Mouse (Mus musculus): ENCODE results near the gene Gpbar1. TPM values are rescaled to one million over a fixed set of nuclear protein-coding genes. Genes with fewer than 3 reads are reported as not detected.
A peak's percentile ranks its signal among the peaks of the same experiment; 100 is the strongest.

The Gpbar1 gene
- total RNA-seq, 2 experiments from 2014 or later, result not detected

DNA sequence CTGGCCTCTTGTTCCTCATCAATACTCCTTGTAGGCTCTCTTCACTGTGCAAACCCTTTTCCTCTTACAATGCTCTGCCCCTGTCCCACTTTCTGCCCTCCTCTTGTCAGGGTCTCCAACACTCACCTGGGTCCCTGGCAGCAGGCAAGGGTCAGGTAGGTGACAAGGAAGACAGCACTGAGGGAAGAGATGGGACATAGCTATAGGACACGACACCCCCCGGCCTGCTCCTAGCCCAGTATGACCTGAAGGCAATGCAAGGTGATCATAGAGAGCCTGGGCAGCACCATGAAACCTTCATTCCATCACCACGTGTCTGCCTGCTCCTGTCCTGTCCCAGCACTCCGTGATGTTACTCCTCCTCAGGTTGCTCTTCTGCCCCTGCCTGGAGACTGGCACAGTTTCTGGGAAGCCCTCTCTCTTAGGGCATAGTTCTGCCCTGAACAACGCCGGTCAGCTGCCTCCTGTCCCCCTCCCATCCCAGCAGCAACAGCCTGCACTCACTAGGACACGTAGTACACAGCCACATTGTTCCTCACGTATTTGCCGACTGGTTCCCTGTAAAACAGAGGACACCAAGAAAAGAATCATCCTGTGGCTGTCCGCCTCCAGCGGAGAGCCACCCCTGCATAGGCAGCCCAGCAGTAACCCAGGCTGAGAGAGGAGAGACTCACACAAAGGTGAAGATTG lies 14.1 kb downstream of the Gpbar1 start:
- no peak for DNase-seq
- intact Hi-C loops (cut with DNase I; ENCODE audit: low total_unique reads), result no loop called here

DNA sequence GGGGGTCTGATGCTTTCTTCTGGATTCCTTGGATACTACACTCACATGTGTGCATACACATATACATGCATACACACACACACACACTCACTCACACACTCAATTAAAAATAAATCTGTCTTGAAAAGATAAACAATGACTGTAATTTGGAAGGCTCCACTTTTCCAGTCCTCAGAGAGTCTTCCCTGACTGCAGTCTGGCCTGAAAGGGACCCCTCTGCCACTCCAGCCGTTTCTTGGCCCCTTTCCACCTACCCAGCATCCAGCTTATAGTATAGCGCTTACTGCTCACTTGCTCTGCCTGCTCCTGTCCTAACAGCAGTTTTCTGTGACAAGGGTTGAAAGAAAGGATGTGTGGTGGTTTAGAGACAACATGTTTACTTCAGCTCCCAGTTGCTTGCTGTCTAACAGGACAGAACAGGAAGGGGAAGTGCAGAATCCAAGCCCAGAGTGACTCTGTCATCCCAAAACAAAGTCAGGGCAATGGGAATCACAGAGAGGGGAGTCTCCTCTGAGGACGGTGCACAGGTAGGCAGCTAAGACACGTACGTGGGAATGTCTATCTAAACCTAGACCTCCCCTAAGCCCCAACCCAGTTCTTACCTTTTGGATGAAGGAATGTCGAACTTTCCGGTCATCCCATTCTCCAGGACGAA lies 15.1 kb downstream of the Gpbar1 start:
- DNase-seq, result no peak
- intact Hi-C loops (cut with DNase I; ENCODE audit: low total_unique reads), result no loop called here

- intact Hi-C loops (cut with DNase I; ENCODE audit: low total_unique reads), result no loop called here
- DNase-seq, result no peak
Observed at GRCm38 (mm10) chr1:74294090-74294643, 15.8 kb downstream of the Gpbar1 start.

GRCm38 (mm10) chr1:74294733-74295455 lies 16.5 kb downstream of the Gpbar1 start:
- intact Hi-C loops (cut with DNase I; ENCODE audit: low total_unique reads), result no loop called here
- no peak for DNase-seq

- intact Hi-C loops (cut with DNase I; ENCODE audit: low total_unique reads), result no loop called here
- peak; percentile 95 for DNase-seq
Observed at GRCm38 (mm10) chr1:74295456-74296171, 17.3 kb downstream of the Gpbar1 start.

DNA sequence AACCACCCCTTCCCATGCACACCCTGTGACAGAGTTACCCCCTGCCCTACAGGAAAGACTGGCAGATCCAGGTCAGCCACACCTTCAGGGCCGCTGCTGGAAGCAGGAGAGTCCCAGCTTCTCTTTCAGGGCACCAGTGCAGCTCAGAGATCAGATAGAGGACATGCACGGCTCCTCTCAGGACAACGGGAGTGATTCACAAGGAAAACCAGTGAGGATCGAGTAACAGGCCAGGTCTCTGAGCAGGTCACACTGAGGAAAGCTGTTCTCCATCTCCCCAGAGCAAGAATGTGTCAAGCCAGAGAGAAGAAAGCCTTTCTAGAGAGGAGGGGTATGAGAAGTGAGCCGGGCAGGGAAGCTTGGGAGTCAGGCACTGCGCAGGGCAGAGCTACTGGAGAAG lies 18.1 kb downstream of the Gpbar1 start:
- DNase-seq, result no peak
- intact Hi-C loops (cut with DNase I; ENCODE audit: low total_unique reads), result no loop called here

DNA sequence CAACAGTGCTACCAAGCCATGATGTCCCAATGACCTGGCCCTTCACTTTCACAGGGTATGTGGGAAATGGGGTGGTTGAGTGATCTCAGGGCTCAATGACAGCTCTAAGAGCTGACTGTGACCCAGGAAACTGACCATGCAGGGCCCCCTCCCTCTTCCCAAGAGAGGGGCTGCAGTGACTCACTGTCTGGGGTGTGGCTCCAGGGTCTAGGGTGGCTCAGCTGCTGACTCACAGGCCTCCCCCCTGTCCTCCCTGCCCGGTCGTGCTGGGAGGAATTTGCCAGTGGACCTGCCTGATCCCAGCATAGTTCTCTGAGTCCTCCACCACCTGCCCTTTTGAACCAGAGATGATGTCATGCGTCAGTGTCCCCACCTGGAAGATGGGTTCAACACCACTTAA lies 18.9 kb downstream of the Gpbar1 start:
- DNase-seq, result peak; percentile 65
- intact Hi-C loops (cut with DNase I; ENCODE audit: low total_unique reads), result no loop called here

DNA sequence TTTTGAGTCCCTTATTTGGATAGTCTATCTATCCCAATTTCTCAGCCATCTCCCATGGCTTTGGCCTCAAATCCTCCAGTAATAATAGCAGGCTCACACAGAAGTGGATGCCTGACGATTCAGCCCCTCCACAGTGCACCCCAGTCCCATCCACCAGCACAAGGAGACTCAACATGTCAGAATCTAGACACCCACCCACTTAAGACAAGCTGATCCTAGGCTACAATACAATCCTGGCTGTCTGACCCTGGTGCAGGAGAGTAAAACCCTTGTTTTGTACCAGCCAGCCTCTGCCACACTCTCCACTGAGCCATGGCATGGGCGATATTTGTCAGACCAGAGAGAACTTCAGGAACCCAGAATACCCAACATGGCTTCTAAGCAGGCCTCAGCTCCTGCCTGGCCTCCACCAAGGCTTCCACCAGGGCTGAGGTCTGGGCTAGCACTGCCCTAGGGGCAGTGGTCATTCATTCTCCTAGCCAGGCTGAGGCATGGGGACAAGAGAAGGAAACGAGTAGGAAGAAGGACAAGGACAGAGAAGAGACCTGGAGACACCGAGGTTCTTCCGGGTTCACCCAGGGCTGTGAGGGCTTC lies 19.9 kb downstream of the Gpbar1 start:
- intact Hi-C loops (cut with DNase I; ENCODE audit: low total_unique reads), result no loop called here
- DNase-seq, result no peak

DNA sequence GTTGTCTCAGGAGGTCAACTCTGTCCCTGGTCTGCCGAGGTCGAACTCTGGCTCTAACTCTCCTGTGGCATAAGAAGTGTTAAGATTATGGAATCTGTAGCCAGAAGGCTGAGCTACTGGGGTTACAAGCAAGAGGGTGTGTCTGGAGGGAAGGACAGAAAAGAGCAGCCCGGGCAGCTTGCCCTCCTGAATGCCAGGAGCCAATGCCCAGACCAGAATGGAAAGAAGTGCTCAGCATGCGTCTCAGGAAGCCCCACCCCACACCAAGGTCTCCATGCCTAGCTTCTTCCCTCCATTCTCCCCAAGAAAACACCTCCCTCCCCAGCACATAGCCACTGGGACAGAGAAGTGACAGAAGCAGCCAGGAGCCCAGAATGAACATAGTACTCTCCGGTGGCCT lies 20.6 kb downstream of the Gpbar1 start:
- intact Hi-C loops (cut with DNase I; ENCODE audit: low total_unique reads), result no loop called here
- DNase-seq, result peak; percentile 80

- DNase-seq, result no peak
- intact Hi-C loops (cut with DNase I; ENCODE audit: low total_unique reads), result no loop called here
Observed at GRCm38 (mm10) chr1:74300347-74301110, 22.2 kb downstream of the Gpbar1 start.

- intact Hi-C loops (cut with DNase I; ENCODE audit: low total_unique reads), result no loop called here
- no peak for DNase-seq
Observed at GRCm38 (mm10) chr1:74302229-74302628, 23.9 kb downstream of the Gpbar1 start.

DNA sequence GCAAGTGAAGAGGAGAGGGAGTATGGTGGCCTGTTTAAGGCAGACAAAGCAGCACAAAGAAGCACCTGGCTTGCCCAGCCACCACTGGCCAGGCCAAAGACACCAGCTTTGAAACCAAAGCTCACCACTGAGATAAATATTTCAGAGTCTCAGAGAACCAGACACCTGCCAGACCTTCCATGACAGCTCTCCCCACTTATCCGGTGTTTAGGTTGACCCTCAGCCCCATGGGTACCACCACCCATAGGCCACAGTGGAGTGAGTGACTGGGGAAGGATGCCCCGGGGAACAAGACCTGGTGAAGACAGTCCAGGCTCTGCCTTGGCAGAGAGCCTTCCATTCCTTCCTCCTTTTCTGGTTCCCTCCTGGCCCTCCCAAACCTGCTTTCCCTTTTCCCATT lies 24.5 kb downstream of the Gpbar1 start:
- intact Hi-C loops (cut with DNase I; ENCODE audit: low total_unique reads), result no loop called here
- no peak for DNase-seq

GRCm38 (mm10) chr1:74303509-74304338 lies 25.4 kb downstream of the Gpbar1 start:
- peak; percentile 86 for DNase-seq
- intact Hi-C loops (cut with DNase I; ENCODE audit: low total_unique reads), result no loop called here

- intact Hi-C loops (cut with DNase I; ENCODE audit: low total_unique reads), result no loop called here
- DNase-seq, result no peak
Observed at GRCm38 (mm10) chr1:74304339-74304790, 26.0 kb downstream of the Gpbar1 start.

DNA sequence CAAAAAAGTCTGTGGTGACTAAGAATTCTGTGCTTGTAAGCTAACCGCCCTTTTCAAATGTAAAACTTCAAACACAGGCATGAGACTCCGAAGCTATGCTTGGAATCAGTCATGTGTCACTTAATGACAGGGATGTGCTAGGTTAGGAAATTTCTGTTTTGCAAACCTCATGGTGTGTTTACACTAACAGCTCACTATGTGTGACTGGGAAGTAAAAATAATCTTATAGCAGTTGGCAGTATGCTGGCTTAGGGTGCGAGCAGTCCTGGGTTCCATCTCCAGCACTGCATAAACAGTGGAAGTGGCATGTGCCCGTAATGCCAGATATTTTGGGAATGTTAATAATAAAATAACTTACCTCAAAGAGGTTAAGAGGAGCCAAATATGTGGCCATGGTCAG lies 26.6 kb downstream of the Gpbar1 start:
- no peak for DNase-seq
- intact Hi-C loops (cut with DNase I; ENCODE audit: low total_unique reads), result no loop called here

GRCm38 (mm10) chr1:74305522-74305921 lies 27.2 kb downstream of the Gpbar1 start, which contains the start of gene Tmbim1:
Gene Tmbim1, minus strand, starts transcription at chr1:74305622.
- intact Hi-C loops (cut with DNase I; ENCODE audit: low total_unique reads), result no loop called here
- no peak for DNase-seq

- intact Hi-C loops (cut with DNase I; ENCODE audit: low total_unique reads), result no loop called here
- no peak for DNase-seq
Observed at GRCm38 (mm10) chr1:74307146-74307545, 28.8 kb downstream of the Gpbar1 start.

All from gastrocnemius, postnatal 14 days (tissue).